Mouse (Mus musculus): Measurements from ENCODE around the gene Strip2. TPM values are rescaled to one million over a fixed set of nuclear protein-coding genes. Genes with fewer than 3 reads are reported as not detected.

The Strip2 gene
- total and polyA plus RNA-seq, 3 experiments = 0.42 to 1.4 (median 1.3) TPM

DNA sequence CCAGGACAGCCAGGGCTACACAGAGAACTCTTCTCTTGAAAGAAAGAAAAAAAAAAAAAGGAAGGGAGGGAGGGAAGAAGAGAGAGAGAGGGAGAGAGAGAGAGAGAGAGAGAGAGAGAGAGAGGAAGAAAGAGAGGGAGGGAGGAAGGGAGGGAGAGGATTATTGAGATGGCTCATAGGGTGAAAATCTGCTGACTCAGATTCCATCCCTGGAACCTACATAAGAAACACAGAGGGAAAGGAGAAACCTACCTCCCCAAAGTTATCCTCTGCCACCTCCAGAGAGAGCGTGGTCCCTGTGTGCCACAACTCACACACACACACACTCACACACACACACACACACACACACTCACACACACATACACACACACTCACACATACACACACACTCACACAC, 89.0 kb downstream of the Strip2 start:
- no peaks in the 10 kb centered on the region for H3K9me3 ChIP-seq (replicated peaks; ENCODE audit: low read length)
- no peak overlapping the region for H3K27ac ChIP-seq (ENCODE audit: insufficient read depth, low read depth)
- H3K4me1 ChIP-seq (ENCODE audit: control insufficient read depth in 1 of 2, insufficient read depth in 2 of 2) = peaks cover 0 to 4% of the 10 kb centered on the region in 2 experiments; a peak in 2 of 4 replicates
- in situ Hi-C loops (cut with MboI; ENCODE audit: low pct_ligation_motif_present, low pct_unique_long_range_greater_than_20kb, low sequenced_read_pairs) = no loop called here
- H3K79me2 ChIP-seq (replicated peaks; ENCODE audit: control insufficient read depth, extremely low read depth, insufficient read depth, poor library complexity, severe bottlenecking) = no peaks in the 10 kb centered on the region
- TF ChIP-seq MAFK (IDR thresholded peaks at IDR 0.05; ENCODE audit: insufficient replicate concordance, low read length) (peak; percentile 79), POLR2A (IDR thresholded peaks at IDR 0.05; ENCODE audit: low read depth, low read length) (no peak)
- no peaks in the 10 kb centered on the region for H3K27me3 ChIP-seq (replicated peaks)
- no peak overlapping the region for H3K4me3 ChIP-seq (replicated peaks in 1 of 3; ENCODE audit: low read depth in 2 of 3, low read length in 2 of 3, poor library complexity in 1 of 3)
- no peak for DNase-seq (ENCODE audit: extremely low read depth)
- dilution Hi-C loops (cut with MboI; ENCODE audit: extremely low pct_ligation_motif_present, extremely low pct_unique_long_range_greater_than_20kb, low sequenced_read_pairs) = no loop called here
- H3K9ac ChIP-seq (ENCODE audit: insufficient read depth, low read depth) = no peak overlapping the region
- H3K4me2 ChIP-seq (ENCODE audit: insufficient read depth, low read depth, poor library complexity, severe bottlenecking) = no peak overlapping the region
- H3K36me3 ChIP-seq (replicated peaks in 1 of 2; ENCODE audit: control insufficient read depth in 1 of 2, insufficient read depth in 1 of 2, low read length in 1 of 2) = no peaks in the 10 kb centered on the region

DNA sequence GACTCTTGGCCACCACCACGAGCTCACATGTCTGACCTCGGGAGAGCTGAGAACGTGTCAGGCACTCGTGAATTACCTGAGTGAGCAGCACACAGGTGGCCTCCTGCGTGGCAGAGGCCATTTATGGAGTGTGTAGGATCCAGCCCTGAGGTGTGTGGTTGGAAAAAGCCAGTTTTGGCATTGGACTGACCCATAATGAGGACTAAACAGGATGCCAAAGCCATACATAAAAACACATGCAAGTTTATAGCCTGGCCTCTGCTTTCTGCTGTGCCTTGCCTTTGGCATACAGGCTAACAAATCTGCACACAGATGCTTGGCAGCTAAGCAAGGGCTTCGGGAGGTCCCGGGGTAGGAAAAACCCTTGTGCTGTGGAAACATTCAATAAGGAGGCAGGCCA, 92.4 kb downstream of the Strip2 start:
- H3K4me3 ChIP-seq (replicated peaks in 1 of 3; ENCODE audit: low read depth in 2 of 3, low read length in 2 of 3, poor library complexity in 1 of 3) = no peak overlapping the region
- H3K4me2 ChIP-seq (ENCODE audit: insufficient read depth, low read depth, poor library complexity, severe bottlenecking) = no peak overlapping the region
- H3K79me2 ChIP-seq (replicated peaks; ENCODE audit: control insufficient read depth, extremely low read depth, insufficient read depth, poor library complexity, severe bottlenecking) = no peaks in the 10 kb centered on the region
- H3K9ac ChIP-seq (ENCODE audit: insufficient read depth, low read depth) = no peak overlapping the region
- no peak for DNase-seq (ENCODE audit: extremely low read depth)
- H3K9me3 ChIP-seq (replicated peaks; ENCODE audit: low read length) = no peaks in the 10 kb centered on the region
- H3K4me1 ChIP-seq (ENCODE audit: control insufficient read depth in 1 of 2, insufficient read depth in 2 of 2) = peaks cover 2 to 4% of the 10 kb centered on the region in 2 experiments; a peak in 3 of 4 replicates
- TF ChIP-seq ZMIZ1 (IDR thresholded peaks at IDR 0.05; ENCODE audit: low read depth, low read length) (no peak), ELF1 (IDR thresholded peaks at IDR 0.05; ENCODE audit: low read depth, low read length) (no peak), CHD1 (IDR thresholded peaks at IDR 0.05; ENCODE audit: low read depth, low read length) (no peak), ZNF384 (IDR thresholded peaks at IDR 0.05; ENCODE audit: low read depth, low read length) (no peak), POLR2AphosphoS2 (IDR thresholded peaks at IDR 0.05; ENCODE audit: low read depth, low read length) (no peak), TBP (conservative IDR thresholded peaks at IDR 0.05; ENCODE audit: low read depth, low read length) (no peak), JUN (IDR thresholded peaks at IDR 0.05; ENCODE audit: insufficient read depth, low read depth, low read length) (no peak), USF1 (IDR thresholded peaks at IDR 0.05; ENCODE audit: low read depth, low read length) (no peak), EP300 (IDR thresholded peaks at IDR 0.05; ENCODE audit: low read length) (no peak), MYC (IDR thresholded peaks at IDR 0.05; ENCODE audit: low read depth, low read length) (no peak), UBTF (IDR thresholded peaks at IDR 0.05; ENCODE audit: low read depth, low read length) (no peak), HCFC1 (IDR thresholded peaks at IDR 0.05; ENCODE audit: low read depth, low read length) (no peak), KAT2A (IDR thresholded peaks at IDR 0.05; ENCODE audit: insufficient replicate concordance, low read length) (no peak), SMC3 (IDR thresholded peaks at IDR 0.05; ENCODE audit: low read depth, low read length) (no peak), ZKSCAN1 (IDR thresholded peaks at IDR 0.05; ENCODE audit: borderline replicate concordance, low read depth, low read length) (no peak)
- H3K27ac ChIP-seq (ENCODE audit: insufficient read depth, low read depth) = no peak overlapping the region
- in situ Hi-C loops (cut with MboI; ENCODE audit: low pct_ligation_motif_present, low pct_unique_long_range_greater_than_20kb, low sequenced_read_pairs) = no loop called here
- dilution Hi-C loops (cut with MboI; ENCODE audit: extremely low pct_ligation_motif_present, extremely low pct_unique_long_range_greater_than_20kb, low sequenced_read_pairs) = no loop called here
- H3K27me3 ChIP-seq (replicated peaks) = no peaks in the 10 kb centered on the region
- no peaks in the 10 kb centered on the region for H3K36me3 ChIP-seq (replicated peaks in 1 of 2; ENCODE audit: control insufficient read depth in 1 of 2, insufficient read depth in 1 of 2, low read length in 1 of 2)

Other genes with a start within 250 kb of the Strip2 start
- gene Tspan33, start 222.8 kb upstream of the Strip2 start, total RNA-seq (2012; rRNA removed) = 8.7 and 12.2 TPM in 2 replicates
- gene Tspan33, start 222.8 kb upstream of the Strip2 start, total RNA-seq (2014; rRNA removed) = 8.5 TPM in 2 replicates
- gene Tspan33, start 222.8 kb upstream of the Strip2 start, polyA plus RNA-seq (2012; ENCODE audit: insufficient read length, low read depth) = 10.4 and 11.2 TPM in 2 replicates
- gene Smo, start 181.5 kb upstream of the Strip2 start, total RNA-seq (2012; rRNA removed) = 0.04 TPM in 2 replicates
- 0.09 TPM in 1 of 2 replicates, not detected in the other for gene Smo, start 181.5 kb upstream of the Strip2 start, total RNA-seq (2014; rRNA removed)
- 0.17 and 0.26 TPM in 2 replicates for gene Smo, start 181.5 kb upstream of the Strip2 start, polyA plus RNA-seq (2012; ENCODE audit: insufficient read length, low read depth)
- gene Ahcyl2, start 149.0 kb upstream of the Strip2 start, total RNA-seq (2012; rRNA removed) = 50.0 and 77.1 TPM in 2 replicates
- 184 and 196 TPM in 2 replicates for gene Ahcyl2, start 149.0 kb upstream of the Strip2 start, total RNA-seq (2014; rRNA removed)
- 178 and 204 TPM in 2 replicates for gene Ahcyl2, start 149.0 kb upstream of the Strip2 start, polyA plus RNA-seq (2012; ENCODE audit: insufficient read length, low read depth)
- 51.3 and 58.8 TPM in 2 replicates for gene Nrf1, start 131.0 kb downstream of the Strip2 start, total RNA-seq (2012; rRNA removed)
- gene Nrf1, start 131.0 kb downstream of the Strip2 start, total RNA-seq (2014; rRNA removed) = 62.9 and 74.6 TPM in 2 replicates
- gene Nrf1, start 131.0 kb downstream of the Strip2 start, polyA plus RNA-seq (2012; ENCODE audit: insufficient read length, low read depth) = 41.3 and 43.6 TPM in 2 replicates